In genomic region chr11:75930208-75930607, GRCm38 (mm10) we compare ENCODE assay signal across 1 mouse cellular context.
TF ChIP-seq lines count a peak whose summit lies in the region.

No protein-coding gene starts in this region.

TF ChIP-seq in CH12.LX, 34 proteins besides CTCF, POLR2A, EP300 and RAD21 (continued from another document):
- TF ChIP-seq KAT2A (IDR thresholded peaks at IDR 0.05; ENCODE audit: insufficient replicate concordance, low read length) (no peak), MAFK (IDR thresholded peaks at IDR 0.05; ENCODE audit: insufficient replicate concordance, low read length) (0 out of 2 replicates have a peak, but pooled peaks have one; percentile 5), RCOR1 (conservative IDR thresholded peaks at IDR 0.05; ENCODE audit: low read depth, low read length) (no peak), POLR2AphosphoS2 (IDR thresholded peaks at IDR 0.05; ENCODE audit: low read depth, low read length) (no peak), MAZ (IDR thresholded peaks at IDR 0.05; ENCODE audit: low read depth, low read length) (no peak), IRF4 (IDR thresholded peaks at IDR 0.05; ENCODE audit: low read depth, low read length) (peak; percentile 53; the same call in 1 of the 2 replicates), SIN3A (IDR thresholded peaks at IDR 0.05; ENCODE audit: low read length) (peak; percentile 38; the same call in 1 of the 2 replicates), SMC3 (IDR thresholded peaks at IDR 0.05; ENCODE audit: low read depth, low read length) (no peak), JUND (conservative IDR thresholded peaks at IDR 0.05; ENCODE audit: low read depth, low read length) (no peak), CHD1 (IDR thresholded peaks at IDR 0.05; ENCODE audit: low read depth, low read length) (no peak), CHD2 (IDR thresholded peaks at IDR 0.05; ENCODE audit: low read length) (no peak), TBP (conservative IDR thresholded peaks at IDR 0.05; ENCODE audit: low read depth, low read length) (0 out of 2 replicates have a peak, but pooled peaks have one; percentile 13), PAX5 (IDR thresholded peaks at IDR 0.05; ENCODE audit: low read length) (no peak), GABPA (IDR thresholded peaks at IDR 0.05; ENCODE audit: insufficient replicate concordance, low read depth, low read length) (no peak), ETS1 (conservative IDR thresholded peaks at IDR 0.05; ENCODE audit: low read depth, low read length) (0 out of 2 replicates have a peak, but pooled peaks have one; percentile 15), ZKSCAN1 (IDR thresholded peaks at IDR 0.05; ENCODE audit: borderline replicate concordance, low read depth, low read length) (no peak), ELF1 (IDR thresholded peaks at IDR 0.05; ENCODE audit: low read depth, low read length) (no peak), TCF12 (IDR thresholded peaks at IDR 0.05; ENCODE audit: low read depth, low read length) (no peak), BHLHE40 (IDR thresholded peaks at IDR 0.05; ENCODE audit: low read depth, low read length) (0 out of 2 replicates have a peak, but pooled peaks have one; percentile 37)
